Mouse (Mus musculus) bone marrow, adult 2 months (tissue): ENCODE data around the gene L3hypdh.

Source experiments
- CTCF ChIP-seq: fragments of 200-500 bp; IDR thresholded peaks from 2 replicates; pipeline ENCODE4 v1.5.1; 2011; ENCODE audit warnings: low read length, control low read depth; ENCODE audit not compliant: control insufficient read depth, insufficient read depth
- POLR2A ChIP-seq: fragments of 200-500 bp; IDR thresholded peaks from 2 replicates; pipeline ENCODE4 v1.6.1; 2011; ENCODE audit warnings: low read depth, mild to moderate bottlenecking, control low read depth, low read length, borderline replicate concordance; ENCODE audit not compliant: control insufficient read depth

DNA sequence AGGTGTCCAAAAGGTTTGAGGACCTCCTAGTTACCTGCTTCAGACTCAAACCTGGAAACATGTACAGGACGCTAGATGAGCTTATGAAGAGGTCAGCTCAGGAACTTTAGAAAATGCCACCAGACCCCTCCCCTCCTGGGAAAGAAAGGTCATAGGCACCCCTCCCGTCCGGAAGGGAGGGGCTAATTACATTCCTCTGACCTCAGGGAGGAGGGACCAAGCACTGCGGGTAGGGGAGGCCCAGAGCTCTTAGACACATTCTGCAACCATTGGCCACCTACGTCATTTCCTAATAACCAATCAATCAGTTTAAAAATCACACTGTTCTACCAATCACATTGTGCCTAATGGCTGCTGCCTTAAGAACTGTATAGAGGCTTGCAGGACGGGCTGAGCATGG is 32.7 kb downstream of the L3hypdh start:
- TF ChIP-seq CTCF = no peak
- no peak for TF ChIP-seq POLR2A
